Mouse (Mus musculus) midbrain, postnatal 0 days (tissue): Measurements from ENCODE around the gene Ccdc106. TPM values are rescaled to one million over a fixed set of nuclear protein-coding genes. Genes with fewer than 3 reads are reported as not detected.

Experiments
- ATAC-seq: fragments of 200-750 bp; cut with Nextera tagmentation; 2 replicates; pipeline ENCODE4 v1.8.0; 2017; ENCODE audit warnings: moderate number of reproducible peaks, mild to moderate bottlenecking, moderate TSS enrichment, moderate library complexity; ENCODE audit not compliant: low FRiP score
- DNase-seq: peaks from one replicate; pipeline ENCODE4 v3.0.0-alpha.2; 2015; ENCODE audit warnings: low spot score
- H3K27ac ChIP-seq: fragments of 300-500 bp; sonication (generic); 2 replicates; pipeline ENCODE4 v1.5.1; 2014; ENCODE audit warnings: low read depth, mild to moderate bottlenecking, low read length, mixed read lengths
- H3K27me3 ChIP-seq: fragments of 300-500 bp; sonication (generic); 2 replicates; pipeline ENCODE4 v1.6.1; 2014; ENCODE audit warnings: low read length, control low read depth, mixed read lengths; ENCODE audit not compliant: insufficient read depth
- H3K36me3 ChIP-seq: fragments of 300-500 bp; sonication (generic); 2 replicates; pipeline ENCODE4 v1.6.1; 2014; ENCODE audit warnings: low read length, control low read depth, mixed read lengths; ENCODE audit not compliant: insufficient read depth
- H3K4me1 ChIP-seq: fragments of 300-500 bp; sonication (generic); 2 replicates; pipeline ENCODE4 v1.6.1; 2014; ENCODE audit warnings: mild to moderate bottlenecking, control low read depth, antibody characterized with exemption, low read length, mixed read lengths; ENCODE audit not compliant: insufficient read depth
- H3K4me2 ChIP-seq: fragments of 300-500 bp; sonication (generic); 2 replicates; pipeline ENCODE4 v1.6.1; 2014; ENCODE audit warnings: low read depth, mild to moderate bottlenecking, low read length, mixed read lengths; ENCODE audit not compliant: poor library complexity, severe bottlenecking
- H3K4me3 ChIP-seq: fragments of 300-500 bp; sonication (generic); 2 replicates; pipeline ENCODE4 v1.5.1; 2014; ENCODE audit warnings: low read depth, mild to moderate bottlenecking, low read length, moderate library complexity
- H3K9ac ChIP-seq: fragments of 300-500 bp; sonication (generic); replicated peaks from 2 replicates; pipeline ENCODE4 v1.6.1; 2014; ENCODE audit warnings: mild to moderate bottlenecking, low read length, moderate library complexity, mixed read lengths; ENCODE audit not compliant: poor library complexity, severe bottlenecking
- H3K9me3 ChIP-seq: fragments of 300-500 bp; sonication (generic); 2 replicates; pipeline ENCODE4 v1.6.1; 2016; ENCODE audit warnings: low read length, control low read depth
- CTCF ChIP-seq: IDR thresholded peaks from 2 replicates; pipeline ENCODE4 v1.5.1; 2016; ENCODE audit warnings: antibody characterized with exemption, mild to moderate bottlenecking
- WGBS: fragments of 180-500 bp; shearing (Covaris S2); extraction: QIAGEN DNeasy Blood & Tissue Kit; methylation state at CpG from one replicate; pipeline ENCODE4 v1.1.7; 2014; 5-methylcytosine and 5-hydroxymethylcytosine counted together
- polyA plus RNA-seq: library from polyadenylated mRNA; unstranded; fragments of >200 nt; fragmentation: Nextera tagmentation; extraction: Ambion mirVana; gene quantifications from 2 replicates; pipeline ENCODE4 v1.2.1, GENCODE M21; 2015
- total RNA-seq: library from RNA; depleted of rRNA; stranded (reverse); fragments of >200 nt; gene quantifications from 2 replicates; pipeline ENCODE4 v1.2.3, GENCODE M21; 2014

Gene Ccdc106
- total and polyA plus RNA-seq, 2 experiments from 2014 or later: 68.8 to 75.4 TPM

GRCm38 (mm10) chr7:5086921-5087440, 66.6 kb downstream of the Ccdc106 start:
- TF ChIP-seq CTCF: no peak
- no peak overlapping the region for H3K27ac ChIP-seq
- H3K4me3 ChIP-seq: no peak overlapping the region
- 0 out of 2 replicates have a peak, but pooled peaks cover 2% of the 10 kb centered on the region for H3K4me1 ChIP-seq
- WGBS: 67% methylated on average over 5 of the region's 5 CpGs
- ATAC-seq: no peak
- H3K9ac ChIP-seq: no peak overlapping the region
- no peak overlapping the region for H3K4me2 ChIP-seq
- no peaks in the 10 kb centered on the region for H3K27me3 ChIP-seq
- no peaks in the 10 kb centered on the region for H3K9me3 ChIP-seq
- no peak for DNase-seq
- H3K36me3 ChIP-seq: peaks cover 20% of the 10 kb centered on the region

- TF ChIP-seq CTCF: no peak
- no peaks in the 10 kb centered on the region for H3K9me3 ChIP-seq
- WGBS: 85% methylated on average over 4 of the region's 4 CpGs
- H3K4me1 ChIP-seq: no peaks in the 10 kb centered on the region
- DNase-seq (no peak), ATAC-seq (no peak)
- H3K27ac ChIP-seq: no peak overlapping the region
- no peak overlapping the region for H3K4me3 ChIP-seq
- no peaks in the 10 kb centered on the region for H3K27me3 ChIP-seq
- no peak overlapping the region for H3K9ac ChIP-seq
- peaks cover 24% of the 10 kb centered on the region for H3K36me3 ChIP-seq
- H3K4me2 ChIP-seq: no peak overlapping the region
Observed at GRCm38 (mm10) chr7:5087886-5088285, 67.5 kb downstream of the Ccdc106 start.

DNA sequence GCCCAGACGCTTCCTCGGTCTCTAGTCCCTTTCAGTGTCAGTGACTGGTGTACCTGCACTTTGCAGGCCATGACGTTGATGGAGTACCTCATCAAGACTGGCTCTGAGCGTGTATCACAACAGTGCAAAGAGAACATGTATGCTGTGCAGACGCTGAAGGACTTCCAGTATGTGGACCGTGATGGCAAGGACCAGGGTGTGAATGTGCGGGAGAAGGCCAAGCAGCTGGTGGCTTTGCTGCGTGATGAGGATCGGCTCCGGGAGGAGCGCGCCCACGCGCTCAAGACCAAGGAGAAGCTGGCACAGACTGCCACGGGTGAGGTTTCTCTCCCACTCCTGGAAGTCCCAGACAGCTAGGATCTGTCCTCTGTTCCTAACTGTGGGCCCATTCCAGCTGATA, 69.5 kb downstream of the Ccdc106 start:
- Histone ChIP-seq H3K9me3 (no peaks in the 10 kb centered on the region), H3K4me3 (no peak overlapping the region), H3K9ac (no peak overlapping the region), H3K27me3 (no peaks in the 10 kb centered on the region), H3K27ac (no peak overlapping the region), H3K4me2 (no peak overlapping the region), H3K36me3 (peaks cover 34% of the 10 kb centered on the region), H3K4me1 (no peaks in the 10 kb centered on the region)
- DNase-seq: no peak
- 94% methylated on average over 15 of the region's 15 CpGs for WGBS
- TF ChIP-seq CTCF: no peak
- ATAC-seq: no peak

GRCm38 (mm10) chr7:5091008-5091728, 70.8 kb downstream of the Ccdc106 start:
- no peaks in the 10 kb centered on the region for H3K4me1 ChIP-seq
- ATAC-seq (no peak), DNase-seq (no peak)
- H3K4me3 ChIP-seq: no peak overlapping the region
- H3K9ac ChIP-seq: no peak overlapping the region
- no peaks in the 10 kb centered on the region for H3K27me3 ChIP-seq
- H3K36me3 ChIP-seq: peaks cover 43% of the 10 kb centered on the region
- H3K9me3 ChIP-seq: no peaks in the 10 kb centered on the region
- no peak overlapping the region for H3K4me2 ChIP-seq
- 93% methylated on average over 15 of the region's 15 CpGs for WGBS
- TF ChIP-seq CTCF: no peak
- no peak overlapping the region for H3K27ac ChIP-seq

DNA sequence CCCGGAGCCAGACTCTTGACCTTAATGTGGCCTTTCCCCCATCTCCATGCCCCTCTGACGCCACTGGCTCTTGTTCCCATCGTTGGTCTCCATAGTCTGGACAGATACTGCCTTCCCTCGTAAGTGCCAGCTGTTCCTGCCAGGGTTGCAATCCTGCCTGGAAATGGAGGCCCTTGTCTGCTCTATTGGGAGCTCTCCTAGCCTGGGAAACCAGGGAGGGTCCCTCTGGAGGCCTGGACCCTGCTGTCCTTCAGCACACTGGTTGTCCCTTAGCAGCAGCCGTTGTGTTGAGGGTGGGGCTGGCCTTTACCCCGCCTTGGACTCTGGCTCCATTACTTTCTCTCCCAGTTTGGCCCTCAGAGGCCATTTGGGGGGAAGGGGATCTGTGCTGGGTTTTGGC, 72.0 kb downstream of the Ccdc106 start:
- no peak overlapping the region for H3K4me2 ChIP-seq
- no peaks in the 10 kb centered on the region for H3K27me3 ChIP-seq
- no peaks in the 10 kb centered on the region for H3K9me3 ChIP-seq
- no peak overlapping the region for H3K27ac ChIP-seq
- DNase-seq (no peak), ATAC-seq (no peak)
- H3K4me3 ChIP-seq: no peak overlapping the region
- no peak overlapping the region for H3K9ac ChIP-seq
- 86% methylated on average over 6 of the region's 6 CpGs for WGBS
- H3K36me3 ChIP-seq: peaks cover 44% of the 10 kb centered on the region
- no peak for TF ChIP-seq CTCF
- no peaks in the 10 kb centered on the region for H3K4me1 ChIP-seq

GRCm38 (mm10) chr7:5092831-5093510, 72.6 kb downstream of the Ccdc106 start:
- Histone ChIP-seq H3K27me3 (no peaks in the 10 kb centered on the region), H3K9me3 (no peaks in the 10 kb centered on the region), H3K4me2 (no peak overlapping the region), H3K27ac (no peak overlapping the region), H3K9ac (no peak overlapping the region), H3K36me3 (peaks cover 48% of the 10 kb centered on the region), H3K4me1 (no peaks in the 10 kb centered on the region), H3K4me3 (no peak overlapping the region)
- ATAC-seq: no peak
- DNase-seq: no peak
- 89% methylated on average over 21 of the region's 21 CpGs for WGBS
- no peak for TF ChIP-seq CTCF
